Mouse (Mus musculus) lung, embryonic 14.5 days (tissue): ENCODE measurements around the gene Naaa. TPM values are rescaled to one million over a fixed set of nuclear protein-coding genes. Genes with fewer than 3 reads are reported as not detected.

ENCODE experiments used
- ATAC-seq: fragments of 200-750 bp; cut with Nextera tagmentation; 2 replicates; pipeline ENCODE4 v1.8.0; 2017; ENCODE audit warnings: mild to moderate bottlenecking, moderate TSS enrichment, moderate library complexity; ENCODE audit not compliant: insufficient read depth
- DNase-seq: peaks from one replicate; pipeline ENCODE4 v3.0.0-alpha.2; 2015
- H3K27ac ChIP-seq: fragments of 300-500 bp; sonication (generic); 2 replicates; pipeline ENCODE4 v1.5.1; 2014; ENCODE audit warnings: low read depth, mild to moderate bottlenecking, moderate library complexity
- H3K27me3 ChIP-seq: fragments of 300-500 bp; sonication (generic); 2 replicates; pipeline ENCODE4 v1.6.1; 2014; ENCODE audit warnings: low read length, control low read depth; ENCODE audit not compliant: insufficient read depth
- H3K36me3 ChIP-seq: fragments of 300-500 bp; sonication (generic); 2 replicates; pipeline ENCODE4 v1.6.1; 2014; ENCODE audit warnings: control low read depth; ENCODE audit not compliant: insufficient read depth
- H3K4me1 ChIP-seq: fragments of 300-500 bp; sonication (generic); 2 replicates; pipeline ENCODE4 v1.6.1; 2014; ENCODE audit warnings: antibody characterized with exemption, control low read depth; ENCODE audit not compliant: insufficient read depth
- H3K4me2 ChIP-seq: fragments of 300-500 bp; sonication (generic); 2 replicates; pipeline ENCODE4 v1.6.1; 2014; ENCODE audit warnings: mild to moderate bottlenecking
- H3K4me3 ChIP-seq: fragments of 300-500 bp; sonication (generic); 2 replicates; pipeline ENCODE4 v1.5.1; 2014; ENCODE audit warnings: low read depth, low read length
- H3K9ac ChIP-seq: fragments of 300-500 bp; sonication (generic); 2 replicates; pipeline ENCODE4 v1.6.1; 2014
- H3K9me3 ChIP-seq: fragments of 300-500 bp; sonication (generic); 2 replicates; pipeline ENCODE4 v1.6.1; 2016; ENCODE audit warnings: low read depth, low read length, control low read depth
- CTCF ChIP-seq: IDR thresholded peaks from 2 replicates; pipeline ENCODE4 v1.5.1; 2016; ENCODE audit warnings: antibody characterized with exemption, low read depth
- WGBS: fragments of 180-500 bp; shearing (Covaris S2); extraction: QIAGEN DNeasy Blood & Tissue Kit; methylation state at CpG from one replicate; pipeline ENCODE4 v1.1.7; 2014; 5-methylcytosine and 5-hydroxymethylcytosine counted together
- polyA plus RNA-seq: library from polyadenylated mRNA; unstranded; fragments of >200 nt; fragmentation: Nextera tagmentation; extraction: Ambion mirVana; gene quantifications from 2 replicates; pipeline ENCODE4 v1.2.1, GENCODE M21; 2014

Gene Naaa
- polyA plus RNA-seq, 1 experiment from 2014 or later, result 8.3 TPM

DNA sequence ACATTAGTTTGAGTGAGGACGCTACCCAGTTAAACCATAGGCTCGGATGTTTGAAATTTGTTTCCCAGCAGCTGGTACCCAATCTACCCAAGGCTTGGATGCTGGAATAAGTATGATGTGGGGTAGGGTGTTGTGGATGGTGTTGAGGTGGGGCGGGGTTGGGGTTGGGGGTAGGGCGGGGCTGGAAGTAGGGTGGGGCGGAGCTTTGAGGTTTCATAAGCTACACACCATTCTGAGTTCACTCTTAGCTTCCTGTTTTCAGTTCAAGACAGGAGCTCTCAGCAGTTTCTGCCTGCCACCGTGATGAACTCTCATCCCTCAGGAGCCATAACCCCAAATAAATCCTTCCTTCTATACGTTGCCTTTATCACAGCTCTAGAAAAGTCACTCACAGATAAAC is 40.1 kb upstream of the Naaa start:
- no peaks in the 10 kb centered on the region for H3K27me3 ChIP-seq
- no peaks in the 10 kb centered on the region for H3K9me3 ChIP-seq
- ATAC-seq (no peak), DNase-seq (no peak)
- no peak overlapping the region for H3K9ac ChIP-seq
- no peaks in the 10 kb centered on the region for H3K36me3 ChIP-seq
- no peaks in the 10 kb centered on the region for H3K4me1 ChIP-seq
- 76% methylated on average over 7 of the region's 7 CpGs for WGBS
- no peak overlapping the region for H3K27ac ChIP-seq
- no peak for TF ChIP-seq CTCF
- H3K4me2 ChIP-seq, result no peak overlapping the region
- H3K4me3 ChIP-seq, result no peak overlapping the region

DNA sequence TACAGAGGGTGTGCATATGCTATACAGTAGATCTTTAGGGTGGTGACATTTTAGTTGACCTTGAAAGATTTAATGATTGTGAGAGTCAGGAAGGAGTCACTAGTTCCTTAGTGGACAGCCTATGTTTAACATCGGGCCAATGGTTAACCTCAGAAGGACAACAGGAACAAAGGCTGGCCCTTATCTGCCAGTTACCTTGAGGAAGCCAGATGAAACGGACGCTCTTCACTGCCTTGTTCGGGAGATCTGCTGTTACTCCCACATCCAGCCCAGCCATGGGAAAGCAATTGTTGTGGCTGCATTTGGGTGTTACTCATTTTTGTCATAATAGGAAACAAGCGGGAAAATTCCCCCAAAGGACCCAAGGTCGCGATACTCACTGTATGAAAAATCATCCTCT is 35.8 kb upstream of the Naaa start:
- DNase-seq (no peak), ATAC-seq (no peak)
- H3K9me3 ChIP-seq, result no peaks in the 10 kb centered on the region
- H3K4me2 ChIP-seq, result no peak overlapping the region
- H3K27me3 ChIP-seq, result no peaks in the 10 kb centered on the region
- no peaks in the 10 kb centered on the region for H3K4me1 ChIP-seq
- no peak for TF ChIP-seq CTCF
- 58% methylated on average over 7 of the region's 7 CpGs for WGBS
- H3K36me3 ChIP-seq, result no peaks in the 10 kb centered on the region
- no peak overlapping the region for H3K9ac ChIP-seq
- no peak overlapping the region for H3K27ac ChIP-seq
- H3K4me3 ChIP-seq, result no peak overlapping the region

DNA sequence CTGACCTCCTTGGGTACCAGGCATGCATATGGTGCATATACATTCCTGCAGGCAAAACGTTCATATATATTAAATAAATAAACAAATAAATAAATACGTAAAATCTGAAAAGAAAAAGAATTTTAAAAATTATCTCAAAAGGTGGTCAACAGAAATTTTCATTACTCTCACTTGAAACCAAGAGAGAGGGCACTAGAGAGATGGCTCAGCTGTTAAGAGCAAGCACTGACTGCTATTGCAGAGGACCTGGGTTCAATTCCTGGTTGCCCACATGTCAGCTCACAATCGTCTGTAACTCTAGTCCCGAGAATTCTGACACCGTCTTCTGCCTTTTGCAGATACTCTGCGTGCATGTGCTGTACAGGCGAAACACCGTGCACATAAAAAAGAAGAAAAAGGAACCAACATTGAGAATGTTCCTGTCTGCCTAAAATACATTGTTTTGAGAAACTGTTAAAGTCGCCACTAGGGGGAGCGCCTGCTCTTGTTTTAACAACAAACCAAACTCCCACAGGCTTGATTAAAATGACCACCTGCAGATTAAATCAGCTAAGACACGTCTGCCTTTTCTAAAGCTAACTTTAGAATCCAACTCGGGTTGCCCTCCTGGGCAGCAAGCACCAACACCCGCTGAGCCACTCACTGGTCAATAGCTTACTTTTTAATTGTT is 34.2 kb upstream of the Naaa start:
- Histone ChIP-seq H3K9ac (no peak overlapping the region), H3K4me2 (no peak overlapping the region), H3K36me3 (0 out of 2 replicates have a peak, but pooled peaks cover 4% of the 10 kb centered on the region), H3K4me1 (no peaks in the 10 kb centered on the region), H3K4me3 (no peak overlapping the region), H3K27ac (no peak overlapping the region), H3K27me3 (no peaks in the 10 kb centered on the region), H3K9me3 (no peaks in the 10 kb centered on the region)
- WGBS, result 13% methylated on average over 13 of the region's 13 CpGs
- ATAC-seq (no peak), DNase-seq (peak; percentile 97)
- peak; percentile 81 for TF ChIP-seq CTCF

DNA sequence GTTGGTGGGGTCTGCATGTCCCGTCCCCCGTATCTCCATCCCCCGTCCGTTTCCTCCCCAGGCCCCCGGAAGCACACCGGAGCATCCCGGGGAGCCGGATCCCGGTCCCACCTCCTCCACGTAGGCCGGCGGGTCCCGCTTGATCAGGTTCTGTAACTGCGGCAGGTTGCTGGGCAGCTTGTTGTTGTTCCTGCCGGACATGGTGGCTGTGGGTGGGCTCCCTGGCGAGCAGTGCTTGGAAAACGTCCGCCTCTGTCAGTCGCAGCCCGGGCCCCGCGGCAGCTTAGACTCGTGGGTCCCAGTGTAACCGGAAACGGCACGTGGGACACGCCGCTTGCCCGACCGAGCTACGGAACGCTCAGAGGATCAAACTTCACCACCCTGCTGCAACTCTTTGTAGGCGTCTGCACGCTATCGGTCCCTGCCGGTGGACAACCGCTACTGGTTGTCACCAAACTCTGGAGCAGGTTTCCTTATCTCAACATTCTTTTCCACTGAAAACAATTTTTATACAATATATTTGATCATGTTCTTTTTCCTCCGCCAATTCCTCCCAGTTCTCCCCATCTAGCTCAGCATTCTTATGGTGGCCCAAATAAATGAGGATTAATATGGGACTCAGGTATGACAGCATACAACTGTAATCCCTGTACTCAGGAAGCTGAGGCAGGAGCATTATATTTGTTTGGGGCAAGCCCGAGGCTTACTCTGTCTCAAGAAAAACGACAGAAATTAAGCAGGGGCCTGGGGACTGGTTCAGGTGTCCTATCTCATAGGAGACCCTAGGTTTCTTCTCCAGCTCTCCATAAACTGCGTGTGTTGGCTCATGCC is 31.9 kb upstream of the Naaa start, which contains the start of gene Sdad1:
Gene Sdad1, minus strand, starts transcription at position 799 of the 831 bp plus-strand sequence.
- WGBS, result 1% methylated on average over 41 of the region's 41 CpGs
- no peaks in the 10 kb centered on the region for H3K4me1 ChIP-seq
- H3K27ac ChIP-seq, result peak within 1 kb of the TSS; percentile 73
- peak within 1 kb of the TSS; percentile 82 for H3K4me3 ChIP-seq
- H3K27me3 ChIP-seq, result no peaks in the 10 kb centered on the region
- H3K9me3 ChIP-seq, result no peaks in the 10 kb centered on the region
- peaks cover 13% of the 10 kb centered on the region for H3K36me3 ChIP-seq
- peak; percentile 98 for DNase-seq
- peak; percentile 94 for ATAC-seq
- peak within 1 kb of the TSS; percentile 84 for H3K9ac ChIP-seq
- peak; percentile 82 for TF ChIP-seq CTCF
- H3K4me2 ChIP-seq, result peak within 1 kb of the TSS; percentile 79

GRCm38 (mm10) chr5:92304291-92304690 is 26.3 kb upstream of the Naaa start:
- Histone ChIP-seq H3K4me2 (no peak overlapping the region), H3K9ac (no peak overlapping the region), H3K4me1 (no peaks in the 10 kb centered on the region), H3K9me3 (no peaks in the 10 kb centered on the region), H3K27ac (no peak overlapping the region), H3K4me3 (no peak overlapping the region), H3K27me3 (no peaks in the 10 kb centered on the region), H3K36me3 (peaks cover 67% of the 10 kb centered on the region)
- 77% methylated on average over 3 of the region's 3 CpGs for WGBS
- ATAC-seq (no peak), DNase-seq (no peak)
- no peak for TF ChIP-seq CTCF

DNA sequence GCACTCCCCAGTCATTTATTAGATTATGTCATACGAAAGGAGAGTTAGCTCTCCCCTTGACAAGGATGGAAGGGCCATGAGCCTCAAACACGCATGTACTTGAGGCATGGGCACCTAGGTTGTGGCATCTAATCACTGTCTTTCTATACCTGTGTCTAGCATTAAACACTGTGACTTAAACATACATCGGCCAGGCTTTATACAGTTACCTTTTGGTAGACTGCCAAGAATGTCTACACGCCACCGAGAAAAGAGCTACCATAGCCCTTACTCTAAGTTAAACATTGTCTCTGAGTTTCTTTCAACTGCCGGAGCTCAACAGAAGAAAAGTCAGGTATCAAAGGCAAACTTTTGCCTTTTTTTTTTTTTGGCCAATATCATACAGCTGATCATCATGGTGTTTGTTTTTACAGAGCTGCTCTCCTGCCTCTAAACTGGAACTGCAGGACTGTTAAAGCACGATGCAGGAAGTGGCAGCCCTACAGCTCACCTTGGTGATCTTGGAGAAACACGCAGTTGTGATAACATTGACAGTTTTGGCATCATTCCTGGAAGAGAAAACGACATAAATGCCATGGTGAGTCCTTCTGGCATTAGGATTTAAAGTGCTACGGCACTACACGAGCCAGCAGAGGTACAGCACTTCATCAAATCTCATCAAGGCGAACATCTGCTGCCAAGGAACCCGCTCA is 24.3 kb upstream of the Naaa start:
- peaks cover 79% of the 10 kb centered on the region for H3K36me3 ChIP-seq
- no peak overlapping the region for H3K4me3 ChIP-seq
- DNase-seq, result no peak
- no peak for ATAC-seq
- no peaks in the 10 kb centered on the region for H3K9me3 ChIP-seq
- WGBS, result 82% methylated on average over 13 of the region's 13 CpGs
- H3K27me3 ChIP-seq, result no peaks in the 10 kb centered on the region
- no peaks in the 10 kb centered on the region for H3K4me1 ChIP-seq
- H3K27ac ChIP-seq, result no peak overlapping the region
- H3K9ac ChIP-seq, result no peak overlapping the region
- TF ChIP-seq CTCF, result no peak
- no peak overlapping the region for H3K4me2 ChIP-seq

GRCm38 (mm10) chr5:92294525-92294924 is 16.6 kb upstream of the Naaa start:
- Histone ChIP-seq H3K27me3 (no peaks in the 10 kb centered on the region), H3K4me2 (no peak overlapping the region), H3K4me3 (no peak overlapping the region), H3K4me1 (no peaks in the 10 kb centered on the region), H3K27ac (no peak overlapping the region), H3K36me3 (peaks cover 89% of the 10 kb centered on the region), H3K9ac (no peak overlapping the region), H3K9me3 (no peaks in the 10 kb centered on the region)
- 89% methylated on average over 2 of the region's 2 CpGs for WGBS
- no peak for DNase-seq
- no peak for TF ChIP-seq CTCF
- no peak for ATAC-seq
